Mouse (Mus musculus): ENCODE measurements around the gene Troap. TPM values are rescaled to one million over a fixed set of nuclear protein-coding genes. Genes with fewer than 3 reads are reported as not detected.

The Troap gene
- 0.23 TPM for polyA plus RNA-seq (2014; fragmentation: Illumina TruSeq; extraction: RNeasy Lipid Tissue Mini Kit (QIAGEN cat#74804))

DNA sequence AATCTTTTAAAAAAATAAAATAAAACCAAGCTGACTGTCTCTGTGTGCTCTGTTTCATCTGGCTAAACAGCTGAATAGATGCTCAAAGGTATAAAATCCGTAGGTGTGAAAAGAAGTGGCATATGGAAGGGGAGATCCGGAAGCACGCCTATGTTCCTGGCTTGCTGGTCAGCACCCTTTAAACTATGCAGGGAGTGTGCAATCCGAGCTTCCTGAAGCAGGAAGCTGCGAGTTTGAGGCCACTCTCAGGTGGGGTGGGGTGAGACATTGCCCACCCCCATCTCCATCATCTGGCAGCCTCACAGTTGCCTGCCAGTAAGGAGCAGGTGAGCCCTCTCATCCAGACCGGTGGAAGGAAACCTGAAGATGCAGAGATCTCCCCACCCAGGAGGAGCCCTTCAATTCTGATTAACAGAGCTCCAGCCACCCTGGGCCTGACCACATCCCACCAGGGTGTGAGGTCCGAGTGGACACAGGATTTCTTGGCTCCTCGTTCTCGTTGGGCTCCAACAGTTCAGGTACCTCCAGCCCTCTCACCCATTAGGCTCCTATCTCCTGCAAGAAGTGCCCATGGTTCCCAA lies at the start of gene Troap:
TSS of gene Troap (plus strand) at position 557 of the 581 bp plus-strand sequence.

GRCm38 (mm10) chr15:99029619-99030584 lies 44.5 kb upstream of the Troap start, which contains the start of gene Tuba1c:
Tuba1c (plus strand) TSS chr15:99029891.

DNA sequence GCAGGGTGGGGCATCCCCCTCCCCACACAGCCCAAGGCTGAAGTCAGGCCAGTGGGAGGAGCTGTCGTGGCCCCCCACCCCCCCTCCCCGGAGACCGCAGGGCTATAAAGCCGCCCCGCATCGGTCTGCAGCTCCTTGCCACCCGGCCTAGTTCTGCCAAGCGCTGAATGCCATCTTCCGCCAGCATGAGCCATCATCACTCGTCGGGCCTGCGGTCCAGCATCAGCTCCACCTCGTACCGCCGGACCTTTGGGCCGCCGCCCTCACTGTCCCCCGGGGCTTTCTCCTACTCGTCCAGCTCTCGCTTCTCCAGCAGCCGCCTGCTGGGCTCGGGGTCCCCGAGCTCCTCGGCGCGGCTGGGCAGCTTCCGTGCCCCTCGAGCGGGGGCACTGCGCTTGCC lies 19.3 kb upstream of the Troap start, which contains the start of gene Prph:
TSS of gene Prph (plus strand) at position 135 of the 400 bp plus-strand sequence.

DNA sequence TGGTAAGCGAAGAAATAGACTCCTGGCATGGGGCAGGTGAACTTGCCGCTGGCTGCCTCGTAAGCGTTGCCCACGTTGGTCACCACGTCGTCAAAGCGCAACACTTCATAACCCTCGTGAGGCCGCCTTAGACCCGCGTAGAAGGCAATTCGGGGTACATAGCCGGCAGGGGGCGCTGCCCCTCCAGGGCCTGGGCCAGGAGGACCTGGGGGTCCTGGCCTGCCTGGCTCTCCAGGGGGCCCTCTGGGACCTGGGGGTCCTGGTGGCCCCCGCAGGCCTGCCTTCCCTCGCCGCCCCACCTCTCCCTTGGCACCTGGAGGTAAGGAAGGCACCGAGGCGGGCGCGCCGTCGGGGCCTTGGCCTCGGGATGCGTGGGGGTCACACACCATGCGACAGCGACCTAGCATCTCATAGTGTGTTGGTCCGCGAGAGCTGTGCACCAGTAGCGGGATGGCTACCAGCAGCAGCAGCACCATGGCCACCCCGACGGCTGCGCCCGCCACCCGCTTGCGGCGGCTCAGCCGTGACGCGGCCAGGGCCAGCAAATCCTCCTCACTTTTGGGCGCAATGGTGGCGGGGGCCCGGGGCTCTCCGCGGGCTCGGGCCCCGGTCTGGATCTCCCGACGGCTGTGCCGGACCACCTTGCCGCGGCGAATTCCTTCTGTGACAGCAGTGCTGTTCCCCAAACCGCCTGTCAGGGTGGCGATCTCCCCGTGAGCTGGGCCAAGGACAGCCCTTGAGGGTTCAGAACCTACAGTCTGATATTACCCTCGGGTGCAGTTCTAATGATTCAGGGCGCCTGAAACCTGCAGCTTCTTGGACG lies 13.1 kb downstream of the Troap start, which contains the start of gene C1ql4:
TSS of gene C1ql4 (minus strand) at position 565 of the 823 bp plus-strand sequence.

GRCm38 (mm10) chr15:99092870-99093269 lies 18.5 kb downstream of the Troap start, which contains the start of gene Dnajc22:
Dnajc22 (plus strand) TSS chr15:99093170.

GRCm38 (mm10) chr15:99125711-99126080 lies 51.3 kb downstream of the Troap start, which contains the start of gene Spats2:
Spats2 (plus strand) TSS chr15:99125916.

Other genes with a start within 250 kb of the Troap start
- 29.2 TPM for gene Prkag1, start 243.1 kb upstream of the Troap start, polyA plus RNA-seq (2014; fragmentation: Illumina TruSeq; extraction: RNeasy Lipid Tissue Mini Kit (QIAGEN cat#74804))
- gene Kmt2d, start 203.4 kb upstream of the Troap start, polyA plus RNA-seq (2014; fragmentation: Illumina TruSeq; extraction: RNeasy Lipid Tissue Mini Kit (QIAGEN cat#74804)): 3.7 TPM
- gene Rhebl1, start 180.0 kb upstream of the Troap start, polyA plus RNA-seq (2014; fragmentation: Illumina TruSeq; extraction: RNeasy Lipid Tissue Mini Kit (QIAGEN cat#74804)): 2.3 TPM
- 4.8 TPM for gene Dhh, start 176.0 kb upstream of the Troap start, polyA plus RNA-seq (2014; fragmentation: Illumina TruSeq; extraction: RNeasy Lipid Tissue Mini Kit (QIAGEN cat#74804))
- 2.1 TPM for gene Lmbr1l, start 156.3 kb upstream of the Troap start, polyA plus RNA-seq (2014; fragmentation: Illumina TruSeq; extraction: RNeasy Lipid Tissue Mini Kit (QIAGEN cat#74804))
- 91.9 TPM for gene Tuba1b, start 140.0 kb upstream of the Troap start, polyA plus RNA-seq (2014; fragmentation: Illumina TruSeq; extraction: RNeasy Lipid Tissue Mini Kit (QIAGEN cat#74804))
- gene Gm49450, start 121.0 kb upstream of the Troap start, polyA plus RNA-seq (2014; fragmentation: Illumina TruSeq; extraction: RNeasy Lipid Tissue Mini Kit (QIAGEN cat#74804)): not detected
- gene Tuba1a, start 120.9 kb upstream of the Troap start, polyA plus RNA-seq (2014; fragmentation: Illumina TruSeq; extraction: RNeasy Lipid Tissue Mini Kit (QIAGEN cat#74804)): 108 TPM
- 8.6 TPM for gene Tuba1c, start 44.7 kb upstream of the Troap start, polyA plus RNA-seq (2014; fragmentation: Illumina TruSeq; extraction: RNeasy Lipid Tissue Mini Kit (QIAGEN cat#74804))
- gene Prph, start 19.4 kb upstream of the Troap start, polyA plus RNA-seq (2014; fragmentation: Illumina TruSeq; extraction: RNeasy Lipid Tissue Mini Kit (QIAGEN cat#74804)): not detected
- gene C1ql4, start 13.2 kb downstream of the Troap start, polyA plus RNA-seq (2014; fragmentation: Illumina TruSeq; extraction: RNeasy Lipid Tissue Mini Kit (QIAGEN cat#74804)): not detected
- gene Dnajc22, start 18.6 kb downstream of the Troap start, polyA plus RNA-seq (2014; fragmentation: Illumina TruSeq; extraction: RNeasy Lipid Tissue Mini Kit (QIAGEN cat#74804)): not detected
- 84.2 TPM for gene Spats2, start 51.3 kb downstream of the Troap start, polyA plus RNA-seq (2014; fragmentation: Illumina TruSeq; extraction: RNeasy Lipid Tissue Mini Kit (QIAGEN cat#74804))
- gene Kcnh3, start 150.3 kb downstream of the Troap start, polyA plus RNA-seq (2014; fragmentation: Illumina TruSeq; extraction: RNeasy Lipid Tissue Mini Kit (QIAGEN cat#74804)): not detected
- gene Mcrs1, start 177.4 kb downstream of the Troap start, polyA plus RNA-seq (2014; fragmentation: Illumina TruSeq; extraction: RNeasy Lipid Tissue Mini Kit (QIAGEN cat#74804)): not detected
- 4.0 TPM for gene Prpf40b, start 220.5 kb downstream of the Troap start, polyA plus RNA-seq (2014; fragmentation: Illumina TruSeq; extraction: RNeasy Lipid Tissue Mini Kit (QIAGEN cat#74804))
- gene Fam186b, start 221.3 kb downstream of the Troap start, polyA plus RNA-seq (2014; fragmentation: Illumina TruSeq; extraction: RNeasy Lipid Tissue Mini Kit (QIAGEN cat#74804)): 0.29 TPM